Mouse (Mus musculus) adrenal gland, adult 8-10 months (tissue): Measurements from ENCODE around the gene Ctf2. TPM values are rescaled to one million over a fixed set of nuclear protein-coding genes. Genes with fewer than 3 reads are reported as not detected.
"Not testable (repeated sequence)": the region's sequence is repeated elsewhere in the genome, so short reads cannot be mapped to it uniquely, and the experiment has no call there.

Experiments used
- DNase-seq: peaks from one replicate; pipeline ENCODE4 v3.0.0; 2022
- total RNA-seq, 4 experiments: library from RNA; stranded (reverse); gene quantifications; 2 replicates each; pipeline ENCODE4 v1.2.4; 2022

The Ctf2 gene
- not detected for total RNA-seq

GRCm38 (mm10) chr7:127732066-127732465, at the start of gene Ctf2:
Ctf2 (minus strand) TSS chr7:127732166.
- DNase-seq = not testable (repeated sequence)

DNA sequence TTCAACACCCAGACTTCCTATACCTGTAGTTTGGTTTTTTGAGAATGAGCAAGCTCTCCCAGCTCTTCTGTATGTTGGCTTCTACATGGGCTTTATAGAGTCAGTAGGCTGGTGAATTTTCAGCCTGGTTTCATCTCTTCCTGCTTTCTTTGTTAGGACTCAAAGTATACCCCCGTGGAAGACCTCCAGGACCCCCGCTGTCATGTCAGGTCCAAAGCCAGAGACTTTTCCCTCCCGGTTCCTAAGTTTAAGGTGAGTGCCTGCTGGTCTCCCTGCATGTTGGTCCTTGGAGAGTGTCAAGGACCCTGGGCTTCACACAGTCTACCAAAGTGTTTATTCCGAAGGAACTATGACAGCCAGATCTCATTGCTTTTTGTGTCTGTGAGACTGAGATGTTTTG, 46.4 kb upstream of the Ctf2 start:
- DNase-seq = no peak

DNA sequence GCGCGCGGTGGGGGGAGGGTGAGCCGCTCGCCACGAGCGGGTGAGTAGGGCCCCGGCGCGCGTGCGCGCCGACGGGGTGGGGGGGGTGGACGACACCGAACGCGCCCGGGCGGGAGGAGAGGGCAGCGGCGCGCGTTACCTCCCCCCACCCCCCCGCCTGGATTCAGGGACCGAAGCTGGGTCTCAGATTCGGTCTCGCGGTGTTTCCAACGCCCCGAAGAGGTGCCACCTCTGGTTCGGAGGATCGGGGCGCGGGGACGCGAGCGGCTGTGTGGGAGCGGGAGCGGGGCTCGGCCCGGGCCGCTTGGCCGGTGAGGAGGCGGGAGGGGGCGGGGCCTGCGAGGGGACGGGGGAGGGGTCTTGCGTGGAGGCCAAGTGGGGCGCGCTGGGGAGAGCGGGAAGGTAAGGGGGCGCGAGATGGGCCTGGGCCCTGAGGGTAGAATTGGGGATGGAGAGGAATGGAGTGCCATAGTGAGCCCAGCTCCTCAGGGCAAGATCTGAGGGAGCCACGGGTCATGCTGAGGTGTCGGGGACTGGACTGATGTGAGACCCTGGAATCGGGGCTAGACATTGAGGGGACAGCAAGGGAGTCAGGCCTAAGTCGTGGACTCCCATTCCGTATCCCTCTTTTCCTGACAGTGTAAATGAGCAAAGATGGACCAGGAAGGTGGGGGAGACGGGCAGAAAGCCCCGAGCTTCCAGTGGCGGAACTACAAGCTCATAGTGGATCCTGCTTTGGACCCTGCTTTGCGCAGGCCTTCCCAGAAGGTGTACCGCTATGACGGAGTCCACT, 45.7 kb upstream of the Ctf2 start:
- no peak for DNase-seq

DNA sequence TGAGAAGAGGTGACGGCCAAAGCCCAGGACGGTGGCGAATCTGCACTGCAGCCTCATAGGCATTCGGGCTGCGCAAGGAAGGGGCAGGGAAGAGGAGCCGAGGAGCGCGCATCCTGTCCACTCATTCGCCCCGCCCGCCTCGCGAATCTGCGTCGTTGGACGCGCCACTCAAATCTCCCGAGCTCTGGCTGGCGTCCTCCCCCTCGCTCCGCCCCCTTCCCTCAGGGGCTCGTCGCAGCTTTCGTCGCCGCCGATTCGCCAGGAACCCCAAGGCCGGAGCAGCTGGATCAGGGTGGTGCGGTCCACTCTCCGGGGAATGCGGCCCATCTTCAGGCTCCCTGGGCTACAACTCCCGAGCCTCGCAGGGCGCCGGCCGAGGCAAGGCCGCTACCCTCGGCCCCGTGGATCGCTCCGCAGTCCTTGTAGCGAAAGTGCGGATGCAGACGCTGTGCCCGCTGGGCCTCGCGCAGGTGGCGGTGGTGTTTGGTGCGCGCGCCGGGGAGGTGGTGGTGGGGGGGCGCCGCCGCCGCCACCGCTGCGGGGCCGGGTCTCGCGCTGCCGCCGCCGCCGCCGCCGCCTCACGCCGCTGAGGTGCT, 45.0 kb upstream of the Ctf2 start:
- DNase-seq = peak; percentile 95

- DNase-seq = peak; percentile 89
Measured at GRCm38 (mm10) chr7:127776426-127776825, 44.5 kb upstream of the Ctf2 start, which contains the start of gene Setd1a. Setd1a (plus strand) TSS chr7:127776670.

- not testable (repeated sequence) for DNase-seq
Measured at GRCm38 (mm10) chr7:127775837-127776236, 43.9 kb upstream of the Ctf2 start.

- DNase-seq = peak; percentile 70
Measured at GRCm38 (mm10) chr7:127773664-127774384, 41.9 kb upstream of the Ctf2 start.

DNA sequence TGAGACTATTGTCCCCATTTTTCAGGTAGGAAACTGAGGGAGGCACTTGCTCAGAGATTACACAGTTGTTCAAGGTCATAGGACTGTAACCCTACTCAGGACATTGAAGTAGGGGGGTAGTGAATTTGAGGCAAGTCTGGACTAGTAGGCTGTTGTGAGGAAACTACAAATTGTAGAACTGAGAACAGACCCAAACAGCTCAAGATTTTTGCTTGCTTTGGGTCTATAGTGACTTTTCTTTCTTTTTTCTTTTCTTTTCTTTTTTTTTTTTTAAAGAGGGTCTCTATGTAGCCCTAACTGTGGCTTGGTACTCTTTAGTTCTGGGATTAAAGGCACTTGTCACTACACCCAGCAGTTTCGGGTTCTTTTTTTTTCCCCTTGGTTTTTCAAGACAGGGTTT, 40.6 kb upstream of the Ctf2 start:
- no peak for DNase-seq

- DNase-seq = no peak
Measured at GRCm38 (mm10) chr7:127772080-127772479, 40.1 kb upstream of the Ctf2 start.

- no peak for DNase-seq
Measured at GRCm38 (mm10) chr7:127771262-127771661, 39.3 kb upstream of the Ctf2 start.

GRCm38 (mm10) chr7:127770039-127770905, 38.3 kb upstream of the Ctf2 start:
- no peak for DNase-seq

DNA sequence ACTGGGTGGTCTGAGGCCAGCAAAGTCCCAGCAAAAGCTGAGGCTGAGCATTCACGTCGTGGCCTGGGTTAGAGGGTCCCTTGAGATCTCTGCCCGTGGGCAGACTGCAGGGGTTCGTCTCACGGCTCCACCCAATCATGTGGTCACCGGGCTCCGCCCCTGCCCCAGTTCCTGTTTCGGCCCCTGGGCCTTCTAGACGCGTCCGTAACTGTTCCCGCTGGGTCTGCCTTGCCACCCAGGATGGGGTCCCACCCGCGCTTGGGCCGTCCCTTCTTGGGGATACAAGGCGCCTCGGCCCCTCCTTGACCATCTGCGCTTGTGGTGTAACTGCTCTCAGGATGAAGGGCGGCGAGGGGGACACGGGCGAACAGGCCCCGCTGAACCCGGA, 37.7 kb upstream of the Ctf2 start, which contains the start of gene Orai3:
Gene Orai3, plus strand, starts transcription at position 165 of the 388 bp plus-strand sequence.
- DNase-seq = peak; percentile 88

DNA sequence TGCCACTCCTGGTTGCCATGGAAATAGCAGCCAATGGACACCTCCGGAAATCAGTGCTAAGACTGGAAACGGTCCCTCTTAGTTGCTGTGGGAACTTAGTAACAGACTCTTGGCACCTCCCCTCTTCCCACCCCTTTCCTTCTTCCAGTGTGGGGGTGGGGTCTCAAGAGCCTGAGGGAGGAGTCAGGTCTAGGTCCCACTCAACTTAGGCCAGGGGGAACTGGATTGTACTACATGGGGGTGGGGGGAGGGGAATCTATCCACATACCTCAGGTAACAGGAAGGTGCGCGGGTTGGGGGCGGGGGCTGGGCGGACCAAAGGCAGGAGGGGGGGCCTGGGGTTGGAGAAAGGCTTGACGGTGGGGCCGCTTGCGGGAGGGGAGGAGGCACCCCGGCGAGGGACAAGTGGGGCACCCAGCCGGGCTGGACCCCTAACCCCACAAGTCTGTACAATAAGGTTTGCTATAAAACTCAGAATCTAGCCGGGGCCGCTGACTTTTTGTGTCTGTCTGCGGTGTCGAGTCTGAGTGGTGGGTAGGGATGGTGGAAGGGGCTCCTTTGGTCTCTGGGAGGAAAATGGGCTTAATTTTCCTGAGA, 37.1 kb upstream of the Ctf2 start:
- peak; percentile 97 for DNase-seq

DNA sequence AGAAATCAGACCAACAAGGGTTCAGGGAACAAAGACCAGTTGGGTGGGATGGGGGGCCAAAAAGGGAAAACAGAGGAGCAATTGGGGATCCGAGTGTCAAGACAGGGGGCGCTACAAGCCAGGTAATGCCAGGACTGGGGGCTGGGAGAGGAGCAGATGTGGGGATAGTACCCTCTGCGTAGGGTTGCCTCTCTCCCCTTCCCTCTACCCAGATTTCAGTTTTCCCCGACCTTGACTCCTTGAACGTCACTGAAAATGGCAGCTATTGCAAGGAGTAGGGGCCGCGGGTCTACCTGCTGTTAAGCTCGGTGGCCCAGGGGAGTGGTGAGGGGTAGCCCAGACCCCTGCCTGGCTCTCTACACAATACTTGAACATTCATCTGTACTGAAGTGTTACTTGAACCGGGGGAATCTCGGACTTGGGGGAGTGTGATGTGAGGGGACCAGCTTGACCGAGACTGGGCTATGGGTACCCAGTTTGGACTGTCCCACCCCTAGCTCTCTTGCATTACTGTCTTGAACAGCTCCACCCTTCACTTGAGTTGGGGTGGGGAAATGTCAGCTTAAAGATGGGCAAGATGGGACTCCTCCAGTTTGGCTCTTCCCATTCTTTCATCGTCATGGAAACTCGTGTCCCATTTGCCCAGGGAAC, 36.5 kb upstream of the Ctf2 start:
- peak; percentile 56 for DNase-seq

DNA sequence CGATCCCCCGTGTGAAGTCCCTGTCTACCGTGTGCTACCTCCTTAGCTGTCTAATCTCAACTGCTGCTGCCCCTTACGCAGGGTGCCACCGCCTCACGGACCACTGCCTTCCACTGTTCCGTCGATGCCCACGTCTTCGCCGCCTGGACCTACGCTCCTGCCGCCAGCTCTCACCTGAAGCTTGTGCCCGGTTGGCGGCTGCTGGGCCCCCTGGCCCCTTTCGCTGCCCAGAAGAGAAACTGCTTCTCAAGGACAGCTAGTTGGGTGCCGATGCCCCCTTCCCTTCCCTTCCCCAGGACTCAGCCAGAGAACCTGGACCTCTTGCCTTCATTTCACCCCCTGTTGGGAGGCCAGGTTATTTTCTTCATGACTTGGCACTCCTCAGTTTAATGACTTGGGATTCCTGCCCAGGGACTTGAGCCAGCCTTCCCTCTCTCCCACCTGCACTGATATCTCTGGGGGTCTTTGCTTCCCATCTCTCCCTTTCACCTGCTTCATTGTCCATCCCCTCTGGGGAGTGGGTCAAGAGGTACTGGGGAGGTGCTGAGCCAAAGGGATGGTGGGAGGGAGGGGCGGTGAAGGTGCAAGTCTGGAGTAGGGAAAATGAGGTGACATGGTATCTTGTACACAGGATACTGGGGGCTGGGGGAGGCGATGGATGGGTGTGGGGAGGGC, 35.8 kb upstream of the Ctf2 start:
- peak; percentile 36 for DNase-seq

- no peak for DNase-seq
Measured at GRCm38 (mm10) chr7:127766851-127767609, 35.1 kb upstream of the Ctf2 start.

DNA sequence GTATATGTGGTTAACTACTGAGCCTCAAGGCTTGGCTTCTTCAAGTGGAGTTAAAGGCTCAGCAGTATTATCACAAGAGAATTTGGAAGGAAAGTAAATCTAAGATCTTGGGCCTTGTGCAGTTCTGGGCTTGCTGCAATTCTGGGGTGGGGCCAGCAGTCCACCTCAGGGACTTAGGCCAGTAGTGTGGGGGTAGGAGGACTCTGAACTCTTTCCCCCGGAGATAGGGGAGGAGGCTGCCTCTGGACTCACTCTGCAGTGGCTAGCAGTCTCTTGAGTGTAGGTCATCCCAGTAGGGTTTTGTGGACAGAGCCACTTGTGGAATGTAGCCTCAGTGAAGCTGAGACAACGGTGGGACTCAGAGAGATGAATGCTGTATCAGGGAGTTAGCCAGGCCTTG, 33.8 kb upstream of the Ctf2 start:
- DNase-seq = no peak

DNA sequence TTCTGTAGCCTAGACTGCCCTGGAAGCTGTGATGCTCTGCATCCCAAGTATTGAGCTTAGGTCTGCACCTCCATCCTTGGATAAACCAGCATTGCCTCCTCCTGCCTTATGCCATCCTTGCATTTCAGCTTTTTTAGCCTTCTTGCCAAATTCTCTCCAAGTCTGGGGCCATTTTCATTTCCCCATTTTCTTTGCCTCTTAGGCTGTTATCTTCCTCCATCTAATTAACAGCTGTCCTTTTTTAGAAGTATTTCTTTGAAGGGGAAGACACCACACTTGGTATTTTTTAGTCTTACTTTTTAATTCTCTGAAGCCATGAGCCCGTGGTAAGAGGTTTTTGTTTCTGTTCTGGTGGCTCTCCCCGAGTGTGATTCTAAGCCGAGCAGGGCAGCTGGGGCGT, 31.7 kb upstream of the Ctf2 start:
- DNase-seq = no peak

GRCm38 (mm10) chr7:127761026-127761425, 29.1 kb upstream of the Ctf2 start:
- peak; percentile 32 for DNase-seq

DNA sequence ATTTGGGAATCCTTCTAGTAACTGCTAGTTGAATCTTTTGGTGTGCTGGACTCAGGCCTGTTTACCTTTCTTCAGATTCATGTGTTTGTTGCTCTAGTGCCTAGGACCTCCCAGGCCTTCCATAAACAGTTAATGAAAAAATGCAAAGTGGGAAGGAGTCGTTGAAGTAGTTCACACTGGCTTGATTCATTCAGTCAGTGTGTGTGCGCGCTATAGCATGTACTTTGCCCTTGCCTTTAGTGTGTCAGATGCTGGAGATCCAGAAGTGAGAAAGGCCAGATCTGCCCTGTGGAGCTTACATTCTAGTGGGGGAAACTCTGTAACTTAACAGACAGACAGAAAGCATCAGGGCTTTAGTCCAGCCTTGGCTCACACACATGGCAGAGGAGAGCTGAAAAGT, 28.5 kb upstream of the Ctf2 start:
- no peak for DNase-seq
